Mouse (Mus musculus) erythroblast, embryonic 14.5 days (primary cell): ENCODE measurements around the gene Ppcdc.

ENCODE experiments used
- GATA1 ChIP-seq: IDR thresholded peaks from 2 replicates; pipeline ENCODE4 v1.6.1; 2012; ENCODE audit warnings: low read length, inconsistent platforms, mixed read lengths
- TAL1 ChIP-seq: IDR thresholded peaks from 3 replicates; pipeline ENCODE4 v1.6.1; 2012; ENCODE audit warnings: low read length, inconsistent platforms, mixed read lengths

DNA sequence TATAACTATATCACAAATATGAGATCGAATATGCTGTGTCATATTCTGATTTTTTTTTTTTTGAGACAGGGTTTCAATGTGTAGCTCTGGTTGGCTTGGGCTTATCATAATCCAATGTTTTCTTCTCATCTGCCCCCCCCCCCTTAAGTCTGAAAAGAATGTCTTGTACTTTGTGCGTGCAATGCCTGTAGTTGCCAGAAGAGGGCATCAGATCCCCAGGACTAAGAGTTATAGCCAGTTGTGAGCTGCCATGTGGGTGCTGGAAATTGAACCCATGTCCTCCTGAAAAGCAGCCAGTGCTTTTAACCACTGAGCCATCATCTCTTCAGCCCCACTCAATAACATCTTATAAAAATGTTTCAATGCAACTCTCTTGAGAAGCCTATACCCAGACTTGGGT lies 19.8 kb upstream of the Ppcdc start:
- no peak for TF ChIP-seq TAL1
- no peak for TF ChIP-seq GATA1
